Mouse (Mus musculus) limb, embryonic 13.5 days (tissue): Measurements from ENCODE around the gene Serpina3j. TPM values are rescaled to one million over a fixed set of nuclear protein-coding genes. Genes with fewer than 3 reads are reported as not detected.
"Not testable (repeated sequence)": the region's sequence is repeated elsewhere in the genome, so short reads cannot be mapped to it uniquely, and the experiment has no call there.

ENCODE experiments used
- ATAC-seq: fragments of 200-750 bp; cut with Nextera tagmentation; 2 replicates; pipeline ENCODE4 v1.8.0; 2017; ENCODE audit warnings: low read depth, moderate number of reproducible peaks, moderate TSS enrichment; ENCODE audit not compliant: low FRiP score
- H3K27ac ChIP-seq: fragments of 300-500 bp; sonication (generic); 2 replicates; pipeline ENCODE4 v1.5.1; 2015; ENCODE audit warnings: inconsistent platforms, mild to moderate bottlenecking, moderate library complexity
- H3K27me3 ChIP-seq: fragments of 300-500 bp; sonication (generic); 2 replicates; pipeline ENCODE4 v1.6.1; 2015; ENCODE audit warnings: mild to moderate bottlenecking, inconsistent platforms
- H3K36me3 ChIP-seq: fragments of 300-500 bp; sonication (generic); 2 replicates; pipeline ENCODE4 v1.6.1; 2015; ENCODE audit warnings: inconsistent platforms, mild to moderate bottlenecking, moderate library complexity
- H3K4me1 ChIP-seq: fragments of 300-500 bp; sonication (generic); 2 replicates; pipeline ENCODE4 v1.6.1; 2015; ENCODE audit warnings: inconsistent platforms
- H3K4me2 ChIP-seq: fragments of 300-500 bp; sonication (generic); replicated peaks from 2 replicates; pipeline ENCODE4 v1.6.1; 2015; ENCODE audit warnings: inconsistent platforms, mild to moderate bottlenecking, moderate library complexity
- H3K4me3 ChIP-seq: fragments of 300-500 bp; sonication (generic); 2 replicates; pipeline ENCODE4 v1.5.1; 2015; ENCODE audit warnings: moderate library complexity, mild to moderate bottlenecking, inconsistent platforms
- H3K9ac ChIP-seq: fragments of 300-500 bp; sonication (generic); 2 replicates; pipeline ENCODE4 v1.6.1; 2015; ENCODE audit warnings: mild to moderate bottlenecking, inconsistent platforms
- H3K9me3 ChIP-seq: fragments of 300-500 bp; sonication (generic); 2 replicates; pipeline ENCODE4 v1.6.1; 2016; ENCODE audit warnings: inconsistent platforms
- WGBS: fragments of 180-500 bp; shearing (Covaris S2); methylation state at CpG from one replicate; pipeline ENCODE4 v1.1.7; 2015; 5-methylcytosine and 5-hydroxymethylcytosine counted together
- polyA plus RNA-seq: library from polyadenylated mRNA; unstranded; fragments of >200 nt; fragmentation: Nextera tagmentation; extraction: Ambion mirVana; gene quantifications from 2 replicates; pipeline ENCODE4 v1.2.1, GENCODE M21; 2015

The Serpina3j gene
- polyA plus RNA-seq, 1 experiment from 2014 or later = not detected

- not testable (repeated sequence) for H3K4me1 ChIP-seq, H3K9me3 ChIP-seq, H3K27me3 ChIP-seq, ATAC-seq, H3K27ac ChIP-seq, H3K4me2 ChIP-seq, H3K4me3 ChIP-seq, H3K9ac ChIP-seq, H3K36me3 ChIP-seq
- 78% methylated on average over 3 of the region's 3 CpGs for WGBS
Observed at GRCm38 (mm10) chr12:104338226-104338625, 23.9 kb downstream of the Serpina3j start, which contains the start of the genes Serpina3k and Serpina3m. TSS of gene Serpina3k (plus strand) at chr12:104338486. TSS of gene Serpina3m (plus strand) at chr12:104338486.

DNA sequence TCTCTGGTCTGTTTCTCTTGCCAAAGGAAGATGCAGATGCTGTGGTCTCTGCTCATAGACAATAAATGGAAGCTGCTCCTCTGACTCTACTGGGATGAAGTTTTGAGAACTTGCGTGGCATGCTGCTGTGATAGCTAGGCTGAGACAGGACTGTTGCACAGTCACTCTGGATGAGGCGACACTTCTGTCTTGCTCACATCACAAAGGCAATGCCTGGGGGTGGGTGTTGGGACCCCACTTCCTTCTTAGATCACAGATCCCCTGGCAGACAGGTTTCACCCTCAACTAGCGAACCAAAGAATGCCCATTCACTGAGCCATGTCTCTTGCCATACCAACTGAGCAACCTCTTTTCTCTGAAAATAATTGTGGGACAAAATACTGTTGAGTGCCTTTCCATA lies 24.4 kb downstream of the Serpina3j start:
- Histone ChIP-seq H3K36me3 (no peaks in the 10 kb centered on the region), H3K4me1 (no peaks in the 10 kb centered on the region), H3K9ac (no peak overlapping the region), H3K4me2 (no peak overlapping the region), H3K9me3 (no peaks in the 10 kb centered on the region), H3K27ac (no peak overlapping the region), H3K4me3 (no peak overlapping the region), H3K27me3 (no peaks in the 10 kb centered on the region)
- WGBS = 95% methylated on average over 3 of the region's 3 CpGs
- ATAC-seq = no peak

- ATAC-seq, H3K9me3 ChIP-seq, H3K9ac ChIP-seq, H3K4me3 ChIP-seq, H3K4me2 ChIP-seq, H3K27ac ChIP-seq, H3K36me3 ChIP-seq, H3K4me1 ChIP-seq, H3K27me3 ChIP-seq: not testable (repeated sequence)
Observed at GRCm38 (mm10) chr12:104342489-104342888, 28.1 kb downstream of the Serpina3j start.

- 76% methylated on average over 2 of the region's 2 CpGs for WGBS
- H3K4me1 ChIP-seq = no peaks in the 10 kb centered on the region
- H3K4me3 ChIP-seq = no peak overlapping the region
- no peak overlapping the region for H3K27ac ChIP-seq
- H3K9me3 ChIP-seq = no peaks in the 10 kb centered on the region
- ATAC-seq = no peak
- no peaks in the 10 kb centered on the region for H3K27me3 ChIP-seq
- H3K9ac ChIP-seq = no peak overlapping the region
- H3K4me2 ChIP-seq = no peak overlapping the region
- no peaks in the 10 kb centered on the region for H3K36me3 ChIP-seq
Observed at GRCm38 (mm10) chr12:104345181-104345580, 30.8 kb downstream of the Serpina3j start.

GRCm38 (mm10) chr12:104345707-104346106 lies 31.4 kb downstream of the Serpina3j start:
- Histone ChIP-seq H3K4me3 (no peak overlapping the region), H3K27ac (no peak overlapping the region), H3K36me3 (no peaks in the 10 kb centered on the region), H3K4me2 (no peak overlapping the region), H3K4me1 (no peaks in the 10 kb centered on the region), H3K9ac (no peak overlapping the region), H3K9me3 (no peaks in the 10 kb centered on the region), H3K27me3 (no peaks in the 10 kb centered on the region)
- no peak for ATAC-seq

DNA sequence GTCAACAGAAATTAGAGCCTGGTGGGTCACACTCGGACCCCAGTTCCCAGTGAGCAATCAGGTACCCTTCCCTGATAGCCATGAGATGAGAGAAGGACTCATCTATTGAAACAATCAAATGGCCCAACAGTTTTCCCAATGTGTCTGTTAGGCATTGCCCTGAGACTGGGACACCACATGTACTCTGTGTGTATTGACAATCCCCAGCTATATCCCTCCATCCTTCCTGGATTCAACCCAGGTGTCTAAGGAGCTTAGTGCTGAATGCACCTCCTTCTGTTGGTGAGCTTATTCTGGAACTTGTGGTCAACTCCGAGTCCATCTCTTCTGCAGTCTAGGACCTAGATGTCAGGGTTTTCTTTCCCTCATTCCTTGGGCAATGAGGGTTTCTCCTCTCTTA lies 32.7 kb downstream of the Serpina3j start:
- H3K36me3 ChIP-seq = no peaks in the 10 kb centered on the region
- WGBS = 79% methylated on average over 2 of the region's 2 CpGs
- H3K9me3 ChIP-seq = no peaks in the 10 kb centered on the region
- no peak overlapping the region for H3K27ac ChIP-seq
- H3K4me2 ChIP-seq = no peak overlapping the region
- no peak overlapping the region for H3K4me3 ChIP-seq
- H3K9ac ChIP-seq = no peak overlapping the region
- H3K27me3 ChIP-seq = no peaks in the 10 kb centered on the region
- no peaks in the 10 kb centered on the region for H3K4me1 ChIP-seq
- ATAC-seq = no peak

- not testable (repeated sequence) for H3K36me3 ChIP-seq, H3K4me3 ChIP-seq, H3K9me3 ChIP-seq, ATAC-seq, H3K4me1 ChIP-seq, H3K27me3 ChIP-seq, H3K27ac ChIP-seq, H3K4me2 ChIP-seq, H3K9ac ChIP-seq
- 36% methylated on average over 3 of the region's 3 CpGs for WGBS
Observed at GRCm38 (mm10) chr12:104351812-104352211, 37.5 kb downstream of the Serpina3j start.

GRCm38 (mm10) chr12:104356006-104356405 lies 41.7 kb downstream of the Serpina3j start:
- H3K4me2 ChIP-seq = no peak overlapping the region
- H3K4me3 ChIP-seq = no peak overlapping the region
- no peak overlapping the region for H3K27ac ChIP-seq
- no peaks in the 10 kb centered on the region for H3K9me3 ChIP-seq
- no peaks in the 10 kb centered on the region for H3K4me1 ChIP-seq
- H3K27me3 ChIP-seq = no peaks in the 10 kb centered on the region
- H3K36me3 ChIP-seq = no peaks in the 10 kb centered on the region
- ATAC-seq = no peak
- 68% methylated on average over 3 of the region's 3 CpGs for WGBS
- no peak overlapping the region for H3K9ac ChIP-seq

- H3K27ac ChIP-seq = no peak overlapping the region
- H3K4me3 ChIP-seq = no peak overlapping the region
- no peaks in the 10 kb centered on the region for H3K4me1 ChIP-seq
- WGBS = 86% methylated on average over 3 of the region's 3 CpGs
- H3K36me3 ChIP-seq = no peaks in the 10 kb centered on the region
- no peaks in the 10 kb centered on the region for H3K27me3 ChIP-seq
- H3K9me3 ChIP-seq = no peaks in the 10 kb centered on the region
- no peak for ATAC-seq
- no peak overlapping the region for H3K9ac ChIP-seq
- H3K4me2 ChIP-seq = no peak overlapping the region
Observed at GRCm38 (mm10) chr12:104369986-104370385, 55.6 kb downstream of the Serpina3j start.

Other genes with a start within 250 kb of the Serpina3j start
- not detected in 2 replicates for gene Serpina5, start 213.4 kb upstream of the Serpina3j start, polyA plus RNA-seq
- gene Serpina3a, start 201.8 kb upstream of the Serpina3j start, polyA plus RNA-seq = not detected in 2 replicates
- gene Serpina3b, start 186.6 kb upstream of the Serpina3j start, polyA plus RNA-seq = not detected in 2 replicates
- gene Serpina3c, start 160.7 kb upstream of the Serpina3j start, polyA plus RNA-seq = not detected in 2 replicates
- not detected in 2 replicates for gene Serpina3f, start 100.0 kb upstream of the Serpina3j start, polyA plus RNA-seq
- gene Serpina3g, start 78.3 kb upstream of the Serpina3j start, polyA plus RNA-seq = 0.72 and 1.2 TPM in 2 replicates
- gene Serpina3i, start 51.4 kb upstream of the Serpina3j start, polyA plus RNA-seq = 0.59 and 0.70 TPM in 2 replicates
- gene Serpina3k, start 23.9 kb downstream of the Serpina3j start, polyA plus RNA-seq = not detected in 2 replicates
- gene Serpina3m, start 23.9 kb downstream of the Serpina3j start, polyA plus RNA-seq = not detected in 2 replicates
- 0.19 and 0.36 TPM in 2 replicates for gene Serpina3n, start 92.2 kb downstream of the Serpina3j start, polyA plus RNA-seq
- gene Gsc, start 158.8 kb downstream of the Serpina3j start, polyA plus RNA-seq = 15.7 and 17.7 TPM in 2 replicates